Mouse (Mus musculus) central nervous system, embryonic 14 days (tissue): ENCODE data around the gene Olfr763. TPM values are rescaled to one million over a fixed set of nuclear protein-coding genes. Genes with fewer than 3 reads are reported as not detected.

Experiments used
- polyA plus RNA-seq: library from polyadenylated mRNA; depleted of rRNA; stranded (reverse); fragments of >200 nt; gene quantifications from 2 replicates; pipeline ENCODE4 v1.2.3, GENCODE M21; 2012; rRNA removed

The Olfr763 gene
- not detected in 2 replicates for polyA plus RNA-seq

GRCm38 (mm10) chr10:129010288-129010841, at the start of gene Olfr763:
TSS of gene Olfr763 (plus strand) at chr10:129010791.

GRCm38 (mm10) chr10:128989131-128989530, 21.5 kb upstream of the Olfr763 start, which contains the start of gene Olfr9:
TSS of gene Olfr9 (plus strand) at chr10:128989431.

GRCm38 (mm10) chr10:129039796-129040195, 29.2 kb downstream of the Olfr763 start, which contains the start of gene Olfr764-ps1:
TSS of gene Olfr764-ps1 (minus strand) at chr10:129039896.

GRCm38 (mm10) chr10:129049898-129050297, 39.3 kb downstream of the Olfr763 start, which contains the start of gene Olfr765:
TSS of gene Olfr765 (minus strand) at chr10:129049998.

Other genes with a start within 250 kb of the Olfr763 start
- 0.69 and 0.94 TPM in 2 replicates for gene Mmp19, start 219.9 kb upstream of the Olfr763 start, polyA plus RNA-seq
- gene Dnajc14, start 206.7 kb upstream of the Olfr763 start, polyA plus RNA-seq: 27.9 and 30.6 TPM in 2 replicates
- gene Tmem198b, start 206.4 kb upstream of the Olfr763 start, polyA plus RNA-seq: 25.4 and 29.3 TPM in 2 replicates
- 110 and 120 TPM in 2 replicates for gene Sarnp, start 193.5 kb upstream of the Olfr763 start, polyA plus RNA-seq
- gene Ormdl2, start 189.1 kb upstream of the Olfr763 start, polyA plus RNA-seq: 28.1 and 30.3 TPM in 2 replicates
- 13.5 and 14.0 TPM in 2 replicates for gene Gdf11, start 119.1 kb upstream of the Olfr763 start, polyA plus RNA-seq
- 92.6 and 159 TPM in 2 replicates for gene Cd63, start 109.8 kb upstream of the Olfr763 start, polyA plus RNA-seq
- gene Rdh5, start 87.9 kb upstream of the Olfr763 start, polyA plus RNA-seq: 17.9 and 20.8 TPM in 2 replicates
- gene Bloc1s1, start 86.8 kb upstream of the Olfr763 start, polyA plus RNA-seq: 315 and 318 TPM in 2 replicates
- gene Itga7, start 77.0 kb upstream of the Olfr763 start, polyA plus RNA-seq: 4.4 and 11.0 TPM in 2 replicates
- gene Mettl7b, start 49.8 kb upstream of the Olfr763 start, polyA plus RNA-seq: not detected in 2 replicates
- not detected in 2 replicates for gene Olfr9, start 21.4 kb upstream of the Olfr763 start, polyA plus RNA-seq
- not detected in 2 replicates for gene Olfr764-ps1, start 29.1 kb downstream of the Olfr763 start, polyA plus RNA-seq
- gene Olfr765, start 39.2 kb downstream of the Olfr763 start, polyA plus RNA-seq: not detected in 2 replicates
- gene Olfr766-ps1, start 58.2 kb downstream of the Olfr763 start, polyA plus RNA-seq: not detected in 2 replicates
- not detected in 2 replicates for gene Olfr767, start 72.1 kb downstream of the Olfr763 start, polyA plus RNA-seq
- not detected in 2 replicates for gene Olfr768, start 88.6 kb downstream of the Olfr763 start, polyA plus RNA-seq
- not detected in 2 replicates for gene Olfr769, start 107.1 kb downstream of the Olfr763 start, polyA plus RNA-seq
- gene Olfr770, start 128.2 kb downstream of the Olfr763 start, polyA plus RNA-seq: not detected in 2 replicates
- gene Olfr771, start 154.0 kb downstream of the Olfr763 start, polyA plus RNA-seq: not detected in 2 replicates
- gene Olfr772, start 167.1 kb downstream of the Olfr763 start, polyA plus RNA-seq: not detected in 2 replicates
- not detected in 2 replicates for gene Olfr773, start 176.6 kb downstream of the Olfr763 start, polyA plus RNA-seq
- not detected in 2 replicates for gene Olfr774, start 225.4 kb downstream of the Olfr763 start, polyA plus RNA-seq
- not detected in 2 replicates for gene Olfr775, start 237.6 kb downstream of the Olfr763 start, polyA plus RNA-seq
- gene Olfr776, start 248.3 kb downstream of the Olfr763 start, polyA plus RNA-seq: not detected in 2 replicates